11 mouse cellular contexts compared by ENCODE assay signal in genomic region chr7:101385866-101386452, GRCm38 (mm10). TPM values are rescaled to one million over a fixed set of nuclear protein-coding genes. Genes with fewer than 3 reads are reported as not detected.
DNase-seq lines count a peak whose midpoint lies in the region; ATAC-seq and TF ChIP-seq lines count a peak whose summit lies in the region.
"Had no signal": no experiment of that assay in that cellular context is flagged by ENCODE, and none has a peak within 500 bp of the region (broad histone marks: within the 10 kb centered on the region; RNA-seq: fewer than 3 reads in every experiment).

No protein-coding gene starts in this region.

- H3K27ac ChIP-seq in stomach, embryonic 14.5 days (ENCODE audit: low read length) = peak overlapping the region; percentile 86

- DNase-seq in heart, adult 11 months = peak; percentile 94
- no peak for DNase-seq in heart, adult 9 months (ENCODE audit: low spot score in 2 of 2)
- DNase-seq in lung, adult 2 months = no peak
- DNase-seq in lung, postnatal 14 days = no peak
- DNase-seq in kidney, postnatal 4 days = peak; percentile 69 to 80
- DNase-seq in ovary, adult 18-20 months (ENCODE audit: low spot score) = no peak
- DNase-seq in left cerebral cortex, adult 11 months (ENCODE audit: low spot score) = no peak
- DNase-seq: cerebellum, postnatal 10 days had no signal

- H3K9ac ChIP-seq in stomach, embryonic 14.5 days (replicated peaks; ENCODE audit: low read depth, low read length) = no peak overlapping the region

- no peaks in the 10 kb centered on the region for H3K27me3 ChIP-seq in stomach, embryonic 14.5 days (ENCODE audit: control insufficient read depth, insufficient read depth, low read length)
- H3K27me3 ChIP-seq: Patski had no signal

- TF ChIP-seq POLR2A in lung, adult 2 months (IDR thresholded peaks at IDR 0.05; ENCODE audit: borderline replicate concordance, extremely low read depth, low read depth, low read length) = no peak

- H3K4me2 ChIP-seq in stomach, embryonic 14.5 days (replicated peaks; ENCODE audit: low read depth, low read length) = peak overlapping the region; percentile 34

- no peaks in the 10 kb centered on the region for H3K9me3 ChIP-seq in stomach, embryonic 14.5 days (ENCODE audit: control insufficient read depth, low read depth, low read length)

- peak; percentile 31; the same call in 1 of the 2 replicates for ATAC-seq in stomach, embryonic 14.5 days (ENCODE audit: insufficient number of reproducible peaks, insufficient read depth, low FRiP score, low read depth)
- ATAC-seq: Patski had no signal

- H3K4me3 ChIP-seq in lung, adult 2 months (replicated peaks; ENCODE audit: extremely low read depth, low read depth, low read length) = peak overlapping the region; percentile 6
- no peak overlapping the region for H3K4me3 ChIP-seq in stomach, embryonic 14.5 days (ENCODE audit: low read depth, low read length)
- H3K4me3 ChIP-seq: erythroblast, embryonic 14.5 days had no signal

- H3K36me3 ChIP-seq in stomach, embryonic 14.5 days (ENCODE audit: control insufficient read depth, insufficient read depth, low read length) = peaks cover 9% of the 10 kb centered on the region; the same call in 1 of the 2 replicates

- WGBS in lung, adult 2 months = 55% methylated on average over 10 of the region's 10 CpGs
- 41% methylated on average over 10 of the region's 10 CpGs for WGBS in stomach, embryonic 14.5 days

- no peak for TF ChIP-seq CTCF in lung, adult 2 months (IDR thresholded peaks at IDR 0.05; ENCODE audit: insufficient read depth, low read length)

- peaks cover 19% of the 10 kb centered on the region for H3K4me1 ChIP-seq in lung, adult 2 months (ENCODE audit: control insufficient read depth, insufficient read depth, low read length)
- peaks cover 28% of the 10 kb centered on the region for H3K4me1 ChIP-seq in stomach, embryonic 14.5 days (ENCODE audit: control insufficient read depth, insufficient read depth, low read length)

RNA-seq across cellular contexts. Expression of gene Gm45837, which starts 24.7 kb away (rescaled TPM):
- polyA plus RNA-seq in lung, adult 2 months (2012; rRNA removed) = 0.68 and 1.7 TPM in 2 replicates
- polyA plus RNA-seq in stomach, embryonic 14.5 days (2014; fragmentation: Nextera tagmentation; extraction: Ambion mirVana) = 0.31 and 8.0 TPM in 2 replicates
- polyA plus RNA-seq: erythroblast, embryonic 14.5 days had no signal

RNA-seq across cellular contexts. Expression of gene Pde2a, which starts 35.5 kb away (rescaled TPM):
- 8.7 and 9.3 TPM in 2 replicates for polyA plus RNA-seq in lung, adult 2 months (2012; rRNA removed)
- 8.9 and 20.7 TPM in 2 replicates for polyA plus RNA-seq in stomach, embryonic 14.5 days (2014; fragmentation: Nextera tagmentation; extraction: Ambion mirVana)

RNA-seq across cellular contexts. Expression of gene Arap1, which starts 38.1 kb away (rescaled TPM):
- polyA plus RNA-seq in lung, adult 2 months (2012; rRNA removed) = 157 and 188 TPM in 2 replicates
- polyA plus RNA-seq in stomach, embryonic 14.5 days (2014; fragmentation: Nextera tagmentation; extraction: Ambion mirVana) = 119 and 131 TPM in 2 replicates

Comparison
In these comparisons a context has a peak if more than half of its experiments do, and no peak if none do; other contexts are left out.
1. DNase-seq: peak in heart, adult 11 months (single experiment) and kidney, postnatal 4 days (2 of 2); none in heart, adult 9 months (0 of 2), lung, adult 2 months (single experiment), lung, postnatal 14 days (single experiment), ovary, adult 18-20 months (single experiment) and left cerebral cortex, adult 11 months (single experiment).